Mouse (Mus musculus): ENCODE data around the gene Milr1. TPM values are rescaled to one million over a fixed set of nuclear protein-coding genes. Genes with fewer than 3 reads are reported as not detected.
"Not testable (repeated sequence)": the region's sequence is repeated elsewhere in the genome, so short reads cannot be mapped to it uniquely, and the experiment has no call there.

Milr1 gene
- polyA plus RNA-seq, 1 experiment from 2014 or later: 2.0 TPM

- Histone ChIP-seq H3K27ac (peak overlapping the region; percentile 99), H3K9ac (no peak overlapping the region), H3K36me3 (peaks cover 17% of the 10 kb centered on the region), H3K4me3 (replicated peaks) (0 out of 2 replicates have a peak overlapping the region, but pooled peaks have one; percentile 92), H3K27me3 (replicated peaks) (no peaks in the 10 kb centered on the region), H3K9me3 (no peaks in the 10 kb centered on the region), H3K4me2 (replicated peaks) (peak overlapping the region; percentile 70; the same call in 1 of the 2 replicates), H3K4me1 (replicated peaks) (0 out of 2 replicates have a peak, but pooled peaks cover 12% of the 10 kb centered on the region)
- no peak for ATAC-seq
- WGBS: 68% methylated on average over 4 of the region's 4 CpGs
Observed at GRCm38 (mm10) chr11:106780089-106780425, 29.0 kb downstream of the Milr1 start.

GRCm38 (mm10) chr11:106780590-106781220 lies 29.7 kb downstream of the Milr1 start:
- Histone ChIP-seq H3K9me3 (no peaks in the 10 kb centered on the region), H3K4me3 (replicated peaks) (no peak overlapping the region), H3K4me1 (replicated peaks) (peaks cover 14% of the 10 kb centered on the region; the same call in 1 of the 2 replicates), H3K36me3 (peaks cover 19% of the 10 kb centered on the region), H3K27me3 (replicated peaks) (no peaks in the 10 kb centered on the region), H3K27ac (0 out of 2 replicates have a peak overlapping the region, but pooled peaks have one; percentile 13), H3K4me2 (replicated peaks) (no peak overlapping the region), H3K9ac (no peak overlapping the region)
- 77% methylated on average over 6 of the region's 6 CpGs for WGBS
- ATAC-seq: no peak

DNA sequence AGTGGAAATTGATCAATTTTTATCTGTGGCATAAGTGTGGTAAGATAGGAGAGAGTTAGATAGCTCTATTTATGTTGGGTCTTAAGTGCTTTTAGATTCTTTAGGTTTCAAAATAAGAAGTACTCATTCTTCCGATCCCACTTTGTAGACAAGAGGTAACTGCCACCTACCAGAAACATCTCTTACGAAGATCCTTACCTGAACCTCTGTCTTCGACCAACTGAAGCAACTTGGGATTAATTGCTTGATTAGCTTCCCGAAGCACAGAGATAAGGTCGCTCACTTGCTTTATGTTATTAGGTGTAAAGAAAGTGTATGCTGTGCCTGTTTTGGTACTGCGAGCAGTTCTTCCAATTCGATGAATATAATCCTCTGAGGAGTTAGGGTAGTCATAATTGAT lies 31.2 kb downstream of the Milr1 start:
- H3K9me3 ChIP-seq; H3K27ac ChIP-seq; H3K27me3 ChIP-seq (replicated peaks); H3K4me3 ChIP-seq (replicated peaks); H3K9ac ChIP-seq; H3K4me2 ChIP-seq (replicated peaks); ATAC-seq: not testable (repeated sequence)
- Histone ChIP-seq H3K4me1 (replicated peaks) (peaks cover 13% of the 10 kb centered on the region; the same call in 1 of the 2 replicates), H3K36me3 (peaks cover 19% of the 10 kb centered on the region)
- 84% methylated on average over 7 of the region's 7 CpGs for WGBS

- Histone ChIP-seq H3K4me1 (replicated peaks) (peaks cover 7% of the 10 kb centered on the region; the same call in 1 of the 2 replicates), H3K27ac (no peak overlapping the region), H3K4me3 (replicated peaks) (no peak overlapping the region), H3K9ac (no peak overlapping the region), H3K9me3 (no peaks in the 10 kb centered on the region), H3K4me2 (replicated peaks) (no peak overlapping the region), H3K27me3 (replicated peaks) (no peaks in the 10 kb centered on the region), H3K36me3 (peaks cover 19% of the 10 kb centered on the region)
- no peak for ATAC-seq
- WGBS: 78% methylated on average over 9 of the region's 9 CpGs
Observed at GRCm38 (mm10) chr11:106782841-106783764, 32.1 kb downstream of the Milr1 start.

- Histone ChIP-seq H3K4me3 (replicated peaks) (no peak overlapping the region), H3K4me1 (replicated peaks) (peaks cover 7% of the 10 kb centered on the region; the same call in 1 of the 2 replicates), H3K27ac (no peak overlapping the region), H3K4me2 (replicated peaks) (no peak overlapping the region), H3K9ac (no peak overlapping the region), H3K36me3 (peaks cover 19% of the 10 kb centered on the region), H3K27me3 (replicated peaks) (no peaks in the 10 kb centered on the region), H3K9me3 (no peaks in the 10 kb centered on the region)
- ATAC-seq: no peak
- 87% methylated on average over 2 of the region's 2 CpGs for WGBS
Observed at GRCm38 (mm10) chr11:106784476-106784875, 33.5 kb downstream of the Milr1 start.

DNA sequence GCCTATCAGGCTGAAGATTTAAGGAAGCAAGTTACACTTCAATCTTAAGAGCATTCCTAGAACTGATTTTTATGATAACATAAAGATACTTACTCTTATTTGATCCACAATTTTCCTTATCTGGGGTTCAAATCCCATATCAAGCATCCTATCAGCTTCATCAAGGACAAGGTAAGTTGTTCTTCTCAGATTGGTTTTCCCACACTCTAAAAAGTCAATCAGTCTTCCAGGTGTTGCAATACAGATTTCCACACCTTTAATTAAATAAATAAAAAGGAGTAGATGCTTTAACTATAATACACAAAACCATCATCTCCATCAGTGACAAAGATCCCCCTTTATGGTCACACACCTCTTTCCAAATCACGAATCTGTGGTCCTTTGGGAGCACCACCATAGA lies 34.0 kb downstream of the Milr1 start:
- peaks cover 19% of the 10 kb centered on the region for H3K36me3 ChIP-seq
- H3K9me3 ChIP-seq: no peaks in the 10 kb centered on the region
- no peak for ATAC-seq
- H3K27me3 ChIP-seq (replicated peaks): no peaks in the 10 kb centered on the region
- no peak overlapping the region for H3K4me3 ChIP-seq (replicated peaks)
- H3K9ac ChIP-seq: no peak overlapping the region
- 63% methylated on average over 1 of the region's 1 CpGs for WGBS
- H3K4me2 ChIP-seq (replicated peaks): 0 out of 2 replicates have a peak overlapping the region, but pooled peaks have one; percentile 67
- H3K27ac ChIP-seq: no peak overlapping the region
- H3K4me1 ChIP-seq (replicated peaks): peaks cover 6% of the 10 kb centered on the region; the same call in 1 of the 2 replicates

DNA sequence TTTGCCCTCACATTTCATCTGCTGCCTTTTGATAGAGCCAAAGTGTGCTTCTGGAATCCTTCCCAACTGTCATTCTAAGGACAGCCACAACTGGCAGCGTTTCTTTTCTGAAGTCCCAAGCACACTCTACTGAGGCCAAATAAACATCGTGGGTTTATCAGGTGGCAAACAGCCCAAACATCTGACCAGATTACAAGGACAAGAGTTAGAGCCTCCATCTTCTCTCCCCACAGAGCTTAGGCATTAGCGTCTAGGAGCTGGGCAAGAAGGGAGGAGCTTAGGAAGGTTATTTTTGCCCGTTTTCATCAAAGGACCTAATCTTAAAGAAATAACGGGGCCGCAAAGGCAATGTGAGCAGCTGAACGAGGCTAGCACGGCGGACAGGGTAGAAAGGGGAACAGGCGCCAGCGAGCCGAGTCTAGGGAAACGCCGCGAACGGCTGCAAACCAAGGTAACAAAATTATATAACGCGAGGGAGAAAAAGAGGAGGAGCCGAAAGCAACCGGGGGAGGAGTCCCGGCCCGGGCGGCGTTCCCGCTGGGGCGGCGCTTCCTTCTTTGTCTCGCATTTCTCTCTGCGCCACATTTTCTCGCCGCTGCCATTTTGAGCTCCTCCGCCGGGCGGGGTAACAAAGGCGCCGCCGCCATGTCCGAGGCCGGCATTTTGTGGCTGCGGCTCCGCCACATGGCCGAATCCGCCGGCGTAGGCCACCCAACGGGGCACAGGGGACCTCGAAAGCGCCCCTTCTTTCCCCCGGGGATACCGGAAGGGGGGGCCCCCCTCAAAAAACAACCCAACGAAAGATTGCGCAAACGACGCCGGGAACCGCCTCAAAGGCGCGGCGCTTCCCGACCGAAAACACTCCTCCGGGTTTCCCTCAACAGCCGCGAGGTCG lies 36.4 kb downstream of the Milr1 start:
- under 1% methylated on average over 65 of the region's 65 CpGs for WGBS
- peaks cover 17% of the 10 kb centered on the region for H3K36me3 ChIP-seq
- H3K27ac ChIP-seq: peak overlapping the region; percentile 100

GRCm38 (mm10) chr11:106788026-106788774 lies 37.2 kb downstream of the Milr1 start:
- peak overlapping the region; percentile 64 for H3K4me2 ChIP-seq (replicated peaks)
- peaks cover 4% of the 10 kb centered on the region; the same call in 1 of the 2 replicates for H3K4me1 ChIP-seq (replicated peaks)
- peak overlapping the region; percentile 88 for H3K4me3 ChIP-seq (replicated peaks)
- WGBS: under 1% methylated on average over 79 of the region's 79 CpGs
- peak overlapping the region; percentile 96 for H3K9ac ChIP-seq
- no peaks in the 10 kb centered on the region for H3K27me3 ChIP-seq (replicated peaks)
- peak overlapping the region; percentile 100 for H3K27ac ChIP-seq
- no peaks in the 10 kb centered on the region for H3K9me3 ChIP-seq
- ATAC-seq: peak; percentile 88
- peaks cover 8% of the 10 kb centered on the region for H3K36me3 ChIP-seq

More for the DNA sequence above, 36.4 kb downstream of the Milr1 start:
- Histone ChIP-seq H3K9me3 (no peaks in the 10 kb centered on the region), H3K27me3 (replicated peaks) (no peaks in the 10 kb centered on the region), H3K4me2 (replicated peaks) (peak overlapping the region; percentile 67), H3K9ac (peak overlapping the region; percentile 96), H3K4me3 (replicated peaks) (peak overlapping the region; percentile 88), H3K4me1 (replicated peaks) (peaks cover 4% of the 10 kb centered on the region; the same call in 1 of the 2 replicates)
- ATAC-seq: peak; percentile 29

- WGBS: under 1% methylated on average over 58 of the region's 58 CpGs
Observed at GRCm38 (mm10) chr11:106788775-106789459, 37.9 kb downstream of the Milr1 start, which contains the start of the genes Ddx5 and Cep95. Gene Ddx5 (minus strand): TSS chr11:106789185. Gene Cep95 (plus strand): TSS chr11:106789252.

DNA sequence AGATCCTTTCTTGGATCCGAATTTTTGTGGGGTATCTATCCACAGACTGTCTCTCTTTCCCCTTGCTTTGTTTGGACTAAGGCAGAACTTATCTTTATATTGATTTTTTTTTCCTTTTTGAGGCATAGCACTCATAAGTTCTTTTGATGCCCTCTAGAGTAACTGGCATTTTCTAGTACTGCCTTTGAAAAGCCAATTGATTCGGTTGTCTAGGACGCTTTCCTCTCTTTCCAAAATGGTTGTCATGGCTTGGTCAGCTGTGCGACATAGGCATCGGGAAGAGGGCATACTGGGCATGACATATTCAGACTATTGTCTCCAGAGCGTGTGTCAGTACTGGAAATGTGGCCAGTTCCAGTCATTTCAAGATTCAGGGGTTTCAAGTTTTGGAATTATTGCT lies 38.6 kb downstream of the Milr1 start:
- Histone ChIP-seq H3K27ac (peak overlapping the region; percentile 100), H3K9me3 (no peaks in the 10 kb centered on the region), H3K27me3 (replicated peaks) (no peaks in the 10 kb centered on the region), H3K36me3 (peaks cover 8% of the 10 kb centered on the region), H3K4me2 (replicated peaks) (peak overlapping the region; percentile 64), H3K4me1 (replicated peaks) (peaks cover 4% of the 10 kb centered on the region; the same call in 1 of the 2 replicates), H3K9ac (peak overlapping the region; percentile 79), H3K4me3 (replicated peaks) (peak overlapping the region; percentile 88)
- no peak for ATAC-seq
- WGBS: 0% methylated on average over 6 of the region's 6 CpGs

More at GRCm38 (mm10) chr11:106788775-106789459, 37.9 kb downstream of the Milr1 start, which contains the start of the genes Ddx5 and Cep95:
- ATAC-seq: peak; percentile 94
- H3K4me2 ChIP-seq (replicated peaks): peak within 1 kb of the TSS; percentile 64
- H3K4me1 ChIP-seq (replicated peaks): peaks cover 4% of the 10 kb centered on the region; the same call in 1 of the 2 replicates
- H3K36me3 ChIP-seq: peaks cover 3% of the 10 kb centered on the region; the same call in 1 of the 2 replicates
- no peaks in the 10 kb centered on the region for H3K27me3 ChIP-seq (replicated peaks)
- peak within 1 kb of the TSS; percentile 96 for H3K9ac ChIP-seq
- H3K4me3 ChIP-seq (replicated peaks): peak within 1 kb of the TSS; percentile 88
- H3K27ac ChIP-seq: peak within 1 kb of the TSS; percentile 100
- H3K9me3 ChIP-seq: no peaks in the 10 kb centered on the region

All from intestine, embryonic 15.5 days (tissue).